Comparison of ENCODE assay signal across 8 mouse cellular contexts in the genomic region with DNA sequence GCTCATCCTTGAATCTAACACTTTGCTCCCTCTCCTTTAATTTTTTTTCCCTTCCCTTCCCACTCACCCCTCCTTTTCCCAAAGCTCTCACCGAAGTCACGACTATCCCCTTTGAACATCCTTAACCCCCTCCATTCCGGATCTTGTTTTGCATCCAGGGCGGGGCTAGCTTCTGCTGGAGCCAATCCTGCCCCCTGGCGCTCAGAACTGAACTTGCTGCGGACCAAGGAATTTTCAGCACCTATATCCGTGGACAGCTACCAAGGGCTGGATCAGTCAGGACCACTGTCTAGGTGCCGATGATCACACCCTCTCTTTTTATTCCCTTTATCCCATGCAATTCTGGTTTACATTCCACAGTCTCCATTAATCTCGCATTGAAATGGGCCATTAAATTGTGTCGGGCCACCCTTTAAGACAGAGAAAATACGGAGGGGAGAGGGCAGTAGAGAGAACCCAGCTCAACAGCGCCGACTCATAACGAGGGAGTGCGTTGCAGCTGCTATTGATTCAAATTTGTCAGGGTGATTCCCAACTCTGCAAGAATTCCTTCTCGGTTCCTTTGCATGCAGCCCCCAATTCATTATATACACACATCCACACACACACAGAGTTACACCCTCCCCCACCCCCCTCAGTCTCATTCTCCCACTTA.
DNase-seq lines count a peak whose midpoint lies in the region; ATAC-seq and TF ChIP-seq lines count a peak whose summit lies in the region.

No protein-coding gene starts in this region.

- peak; percentile 95 for TF ChIP-seq CTCF in Patski (IDR thresholded peaks at IDR 0.05)

- under 1% methylated on average over 16 of the region's 16 CpGs for WGBS in hindbrain, embryonic 13.5 days

- peak; percentile 66 for ATAC-seq in Patski
- ATAC-seq in hindbrain, embryonic 13.5 days (ENCODE audit: low FRiP score) = peak; percentile 26

- no peaks in the 10 kb centered on the region for H3K9me3 ChIP-seq in hindbrain, embryonic 13.5 days

- peak overlapping the region; percentile 67 for H3K4me2 ChIP-seq in hindbrain, embryonic 13.5 days

- H3K27ac ChIP-seq in hindbrain, embryonic 13.5 days = peak overlapping the region; percentile 98

- CTCF ChIA-PET in Patski (lab: Charles Lee) = interaction anchor here (0.7 to 2.1 kb wide), 15 partner anchors 9 to 210 kb away, joined by 3 to 9 read pairs (median 5); no protein-coding TSS in a partner anchor

- in situ Hi-C loops in Patski (cut with MboI; ENCODE audit: low pct_unique_long_range_greater_than_20kb) = loop anchor here (10.0 kb wide), 1 partner anchor 181 kb away; no protein-coding TSS in a partner anchor

- H3K4me3 ChIP-seq in hindbrain, embryonic 13.5 days = peak overlapping the region; percentile 49

- H3K9ac ChIP-seq in hindbrain, embryonic 13.5 days = peak overlapping the region; percentile 74

- H3K27me3 ChIP-seq in Patski = peaks cover 66% of the 10 kb centered on the region
- H3K27me3 ChIP-seq in hindbrain, embryonic 13.5 days = peaks cover 53% of the 10 kb centered on the region

- POLR2A ChIA-PET in Patski (lab: Charles Lee) = no interaction called here

- peaks cover 73% of the 10 kb centered on the region for H3K4me1 ChIP-seq in hindbrain, embryonic 13.5 days (replicated peaks)

- no peaks in the 10 kb centered on the region for H3K36me3 ChIP-seq in hindbrain, embryonic 13.5 days

- peak; percentile 50 for DNase-seq in Patski (ENCODE audit: low read depth, low spot score)
- peak; percentile 89 to 91 for DNase-seq in cerebellum, postnatal 10 days
- DNase-seq in frontal cortex, postnatal 36 days (ENCODE audit: low spot score in 2 of 2) = peak; percentile 84 to 92
- DNase-seq in layer of hippocampus, adult 9-11 months = peak; percentile 77
- peak; percentile 87 for DNase-seq in lung, postnatal 10 days
- DNase-seq in retina, adult 2 months (ENCODE audit: low read depth, low spot score) = peak; percentile 54
- peak; percentile 79 for DNase-seq in thymus, postnatal 4 days

Comparison
In these comparisons a context has a peak if more than half of its experiments do, and no peak if none do; other contexts are left out.
1. Peak in every context shown above with its lines: DNase-seq, ATAC-seq, H3K4me3 ChIP-seq and H3K27ac ChIP-seq.